Mouse (Mus musculus) layer of hippocampus, adult 2 months (tissue): ENCODE results near the gene C2cd5. TPM values are rescaled to one million over a fixed set of nuclear protein-coding genes. Genes with fewer than 3 reads are reported as not detected.

Source experiments
- DNase-seq, 2 experiments: peaks; one replicate each; pipeline ENCODE4 v3.0.0; 2022; ENCODE audit warnings: low spot score in 2 of 2
- H3K27ac ChIP-seq: fragments of 200-600 bp; 2 replicates; pipeline ENCODE4 v1.8.1; 2022
- H3K4me3 ChIP-seq: fragments of 200-600 bp; 2 replicates; pipeline ENCODE4 v1.8.1; 2022; ENCODE audit warnings: mild to moderate bottlenecking
- CTCF ChIP-seq: fragments of 200-600 bp; conservative IDR thresholded peaks from 2 replicates; pipeline ENCODE4 v1.8.1; 2022; ENCODE audit warnings: antibody characterized with exemption, mild to moderate bottlenecking, moderate library complexity
- total RNA-seq, 2 experiments: library from RNA; stranded (reverse); gene quantifications; 2 replicates each; pipeline ENCODE4 v1.2.3; 2021

The C2cd5 gene
- total RNA-seq, 2 experiments from 2014 or later: 106 to 108 TPM

DNA sequence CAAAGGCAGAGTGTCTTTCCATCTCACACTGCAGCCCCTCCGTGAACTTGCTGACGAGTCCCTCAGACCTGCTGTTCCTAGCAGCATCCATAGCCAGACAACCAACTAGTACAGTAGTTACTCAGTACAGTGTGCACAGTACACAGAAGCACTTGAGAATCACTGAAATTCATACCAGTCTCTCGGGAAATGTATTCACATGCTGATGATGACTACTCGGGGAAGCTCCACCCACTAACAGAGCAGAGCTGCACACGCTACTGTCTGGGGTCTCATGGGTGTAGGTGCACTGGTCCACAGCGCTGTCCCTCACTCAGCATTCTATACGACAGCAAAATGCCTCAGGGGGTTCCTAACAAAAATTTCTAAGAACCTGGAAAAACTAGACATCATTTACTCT lies 19.2 kb downstream of the C2cd5 start:
- Histone ChIP-seq H3K4me3 (no peak overlapping the region), H3K27ac (no peak overlapping the region)
- no peak for TF ChIP-seq CTCF
- no peak for DNase-seq

DNA sequence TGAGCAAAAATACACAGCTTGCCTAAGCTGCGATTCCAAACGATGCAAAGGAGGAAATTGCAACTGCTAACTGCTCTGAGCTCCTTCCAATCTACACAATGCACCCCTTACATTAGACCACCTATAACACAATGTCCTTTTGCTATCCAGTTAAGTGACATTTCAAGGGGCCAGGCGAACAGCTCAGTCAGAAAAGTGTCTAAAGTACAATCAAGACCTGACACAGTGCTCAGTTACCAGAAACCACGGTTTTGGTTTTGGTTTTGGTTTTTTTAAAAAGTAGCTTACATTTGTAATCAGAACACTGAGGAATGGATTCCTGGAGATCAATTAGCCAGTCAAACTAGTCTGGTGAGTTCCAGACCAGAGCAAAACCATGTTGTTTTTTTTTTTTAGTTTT lies 20.8 kb downstream of the C2cd5 start:
- no peak for DNase-seq
- TF ChIP-seq CTCF: no peak
- Histone ChIP-seq H3K4me3 (no peak overlapping the region), H3K27ac (no peak overlapping the region)

DNA sequence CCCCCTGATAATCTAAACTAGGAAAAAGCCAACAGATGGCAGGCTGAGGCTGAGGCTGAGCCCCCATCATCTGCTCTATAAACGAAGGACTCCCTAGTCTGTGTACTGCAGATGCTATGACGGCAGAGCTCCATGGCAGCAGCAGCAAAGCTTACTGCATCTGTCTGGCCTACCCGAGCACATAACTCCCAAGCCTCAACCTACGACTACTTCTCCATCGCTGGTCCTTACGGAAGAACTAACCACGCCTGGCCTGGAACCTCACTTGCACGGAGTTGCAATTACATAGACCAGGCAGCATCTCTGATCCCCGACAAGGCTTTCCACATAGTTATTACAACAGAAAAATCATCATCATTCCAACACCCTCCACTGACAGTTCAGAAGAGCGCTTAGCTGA lies 23.5 kb downstream of the C2cd5 start:
- Histone ChIP-seq H3K4me3 (no peak overlapping the region), H3K27ac (no peak overlapping the region)
- DNase-seq: no peak
- no peak for TF ChIP-seq CTCF

DNA sequence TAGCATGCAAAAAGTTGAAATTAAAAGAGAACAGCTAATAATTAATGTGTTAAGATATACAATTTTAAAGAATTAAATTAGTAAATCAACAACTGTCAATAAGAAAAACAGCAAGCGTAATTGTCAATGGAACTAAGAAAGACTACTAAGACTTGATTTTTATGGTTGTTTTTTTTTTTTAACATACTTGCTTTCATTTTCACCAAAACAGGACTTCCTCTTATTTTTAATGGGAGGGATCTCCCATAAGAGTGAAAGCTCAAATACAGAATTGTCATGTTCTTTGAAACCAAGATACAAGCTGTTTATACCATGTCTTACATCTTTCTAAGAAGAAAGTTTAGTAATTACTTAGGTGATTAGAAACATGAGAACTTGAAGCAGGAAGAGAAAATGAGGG lies 26.0 kb downstream of the C2cd5 start:
- no peak for DNase-seq
- no peak overlapping the region for H3K27ac ChIP-seq
- no peak overlapping the region for H3K4me3 ChIP-seq
- no peak for TF ChIP-seq CTCF

DNA sequence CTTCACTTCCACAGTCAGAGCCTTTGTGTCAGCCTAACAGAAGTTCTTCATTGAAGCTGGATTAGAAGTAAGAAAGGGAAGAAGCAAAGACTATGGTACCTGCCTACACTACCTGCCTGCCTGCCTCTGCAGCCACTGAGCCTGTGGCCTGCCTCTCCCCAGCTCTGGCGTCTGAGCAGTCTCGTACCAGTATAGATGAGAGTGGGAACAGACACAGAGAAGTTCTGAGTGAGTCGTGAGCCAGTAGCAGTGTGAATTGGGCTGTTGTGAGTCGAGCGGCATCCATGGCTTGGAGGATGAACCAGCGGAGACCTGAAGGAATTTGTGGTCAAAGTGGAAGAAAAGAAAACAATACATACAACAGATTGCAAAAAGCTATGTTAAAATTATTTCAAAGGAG lies 26.5 kb downstream of the C2cd5 start:
- Histone ChIP-seq H3K27ac (no peak overlapping the region), H3K4me3 (no peak overlapping the region)
- DNase-seq: no peak
- no peak for TF ChIP-seq CTCF

DNA sequence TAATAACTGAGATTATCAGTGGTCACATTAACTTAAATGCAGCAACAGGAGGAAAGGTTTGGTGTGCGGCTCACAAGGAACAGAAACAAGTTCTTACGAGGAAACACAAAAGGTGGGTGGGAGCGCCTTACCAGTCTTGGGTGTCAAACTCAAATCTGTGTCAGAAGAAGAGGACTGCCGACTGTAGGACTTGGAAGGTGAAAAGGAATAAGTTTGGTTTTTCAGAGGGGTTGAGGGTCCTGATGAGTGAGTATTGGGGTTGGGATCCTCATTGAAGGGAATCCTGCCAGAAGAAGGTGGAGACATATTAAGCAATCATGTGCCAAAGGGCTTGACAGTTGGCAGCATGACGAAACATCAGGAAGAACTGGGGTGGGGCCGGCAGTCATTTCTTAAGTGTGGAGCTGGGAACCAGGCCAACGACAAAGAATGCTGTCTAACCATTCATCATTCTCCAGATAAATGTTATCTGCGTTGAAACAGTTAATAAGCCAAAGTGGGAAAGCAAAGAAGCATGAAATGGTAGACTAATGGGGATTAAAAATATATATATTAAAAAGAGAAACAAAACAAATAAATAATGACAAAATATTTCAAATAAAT lies 27.4 kb downstream of the C2cd5 start:
- DNase-seq: no peak
- no peak for TF ChIP-seq CTCF
- H3K4me3 ChIP-seq: no peak overlapping the region
- no peak overlapping the region for H3K27ac ChIP-seq

DNA sequence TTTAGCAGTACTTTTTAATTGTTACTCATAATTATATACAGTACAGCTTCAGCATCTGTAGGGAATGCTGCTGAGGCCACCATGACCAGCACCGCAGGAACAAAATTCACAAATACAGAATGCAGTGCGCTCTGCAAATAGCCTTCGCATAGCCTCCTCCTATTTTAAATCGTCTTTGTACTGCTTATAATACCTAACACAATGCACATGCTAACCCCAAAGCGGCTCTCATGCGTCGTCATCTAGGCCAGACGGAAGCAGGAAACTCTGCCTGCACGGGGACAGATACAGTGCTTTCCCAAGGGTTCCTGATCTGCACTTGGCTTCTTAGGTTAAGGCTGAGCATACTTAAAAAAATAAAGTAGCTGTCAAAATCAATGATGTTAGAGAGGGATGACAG lies 29.2 kb downstream of the C2cd5 start:
- Histone ChIP-seq H3K4me3 (no peak overlapping the region), H3K27ac (no peak overlapping the region)
- no peak for DNase-seq
- TF ChIP-seq CTCF: no peak

DNA sequence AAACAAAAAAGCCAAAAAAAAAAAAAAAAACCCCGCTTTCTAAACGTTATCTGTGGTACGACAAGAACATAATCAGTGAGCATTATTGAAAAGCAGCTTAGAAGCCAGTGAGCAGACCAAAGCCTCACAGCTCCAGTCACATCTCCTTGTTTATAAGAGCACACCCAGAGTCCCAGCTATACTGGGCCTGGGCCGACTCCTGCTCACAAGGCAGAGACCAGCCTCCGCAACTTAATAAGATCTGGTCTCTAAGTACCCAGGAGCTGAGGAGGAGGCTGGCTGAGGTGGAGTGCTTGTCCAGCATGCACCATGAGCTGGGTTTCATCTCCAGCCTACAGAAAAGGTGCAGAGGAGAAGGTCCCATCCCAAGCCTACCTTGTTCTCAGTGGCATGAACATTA lies 29.9 kb downstream of the C2cd5 start:
- no peak for TF ChIP-seq CTCF
- H3K4me3 ChIP-seq: no peak overlapping the region
- no peak for DNase-seq
- H3K27ac ChIP-seq: no peak overlapping the region

DNA sequence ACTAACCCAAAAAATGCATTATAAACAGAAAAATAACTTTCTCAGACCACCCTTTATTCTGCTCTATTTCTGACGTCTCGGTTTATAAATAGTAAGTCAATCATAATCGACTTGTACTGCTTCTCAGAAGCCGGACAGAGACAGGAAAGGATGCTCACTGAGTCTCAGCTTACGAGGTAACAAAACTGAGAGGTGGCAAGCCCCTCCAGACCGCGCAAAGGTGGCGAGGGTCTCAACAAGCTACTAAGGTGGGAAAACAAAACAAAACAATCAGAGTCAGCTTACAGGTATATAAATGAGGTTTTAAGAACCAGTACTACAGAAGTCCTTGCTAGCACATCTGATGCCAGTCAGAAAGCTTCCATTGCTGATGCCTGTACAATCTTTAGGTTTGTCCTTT lies 30.3 kb downstream of the C2cd5 start:
- H3K27ac ChIP-seq: no peak overlapping the region
- no peak for DNase-seq
- TF ChIP-seq CTCF: no peak
- H3K4me3 ChIP-seq: no peak overlapping the region

DNA sequence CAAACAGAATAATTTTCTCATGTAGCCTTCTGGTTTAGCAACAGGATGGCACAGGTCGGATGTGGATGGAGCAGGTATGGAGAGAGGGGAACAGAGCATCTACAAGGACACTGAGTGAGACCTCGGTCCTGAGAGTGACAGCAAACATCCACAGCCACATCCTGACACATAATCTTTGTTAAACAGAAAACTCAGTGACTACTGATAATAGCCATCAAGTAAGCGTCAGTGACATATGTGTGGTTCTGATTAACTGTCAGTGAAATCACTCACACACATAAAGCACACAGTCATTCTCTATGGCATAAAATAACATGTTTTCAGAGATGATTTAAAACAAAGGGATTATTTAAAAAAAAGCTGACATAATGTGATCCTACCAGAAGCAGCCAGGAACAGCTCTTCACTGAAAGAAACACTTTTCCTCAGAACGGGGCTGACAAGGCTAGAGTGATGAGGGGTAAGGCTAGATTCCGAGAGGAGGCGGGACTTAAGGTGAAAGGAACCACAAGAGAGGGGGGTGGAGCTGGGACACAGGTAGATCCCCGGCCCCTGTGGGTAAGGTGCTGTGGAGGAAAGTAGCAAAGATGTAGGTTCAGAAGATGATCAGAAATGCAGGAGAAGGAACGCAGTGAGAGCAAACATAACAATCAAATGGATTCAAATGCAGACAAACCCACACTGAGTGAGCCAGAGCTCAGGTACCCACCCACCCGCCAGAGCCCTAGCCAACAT lies 31.6 kb downstream of the C2cd5 start:
- H3K27ac ChIP-seq: no peak overlapping the region
- no peak overlapping the region for H3K4me3 ChIP-seq
- no peak for TF ChIP-seq CTCF
- no peak for DNase-seq

DNA sequence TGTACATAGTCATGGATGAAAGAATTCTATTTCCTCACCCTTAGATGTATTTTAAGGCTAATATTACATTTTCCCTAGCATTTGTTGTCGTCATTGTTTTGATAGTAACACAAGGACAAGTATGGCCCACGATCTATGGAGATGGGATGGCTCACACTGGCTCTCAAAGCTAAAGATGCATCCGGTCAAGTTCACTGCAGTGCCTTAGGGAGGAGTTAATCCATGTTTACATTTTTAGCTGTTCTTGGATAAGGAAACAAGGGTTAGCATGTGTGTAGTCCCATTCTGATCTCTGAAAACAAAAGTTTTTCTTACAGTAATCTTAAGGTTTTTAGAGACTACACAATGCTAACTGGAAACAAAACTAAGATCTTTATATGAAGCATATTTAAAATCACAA lies 32.3 kb downstream of the C2cd5 start:
- no peak for TF ChIP-seq CTCF
- no peak for DNase-seq
- Histone ChIP-seq H3K27ac (no peak overlapping the region), H3K4me3 (no peak overlapping the region)

DNA sequence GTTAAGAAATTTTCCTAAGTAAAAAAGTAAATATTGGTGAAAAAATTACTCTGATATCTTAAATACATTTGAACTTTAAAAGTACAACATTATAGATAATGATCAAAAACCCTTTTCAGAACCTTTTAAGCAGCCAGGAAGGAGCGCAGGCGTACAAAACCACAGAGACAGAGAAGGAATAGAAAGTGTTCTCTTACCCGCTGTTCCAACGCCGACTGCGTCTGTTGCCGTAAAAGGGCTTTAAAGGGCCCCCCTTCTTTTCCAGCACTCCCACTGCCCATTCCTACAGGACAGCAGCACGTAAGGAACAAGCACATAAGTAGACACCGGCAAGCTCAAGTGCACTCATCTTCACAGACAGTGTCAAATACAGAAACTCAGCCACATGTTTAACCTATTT lies 33.1 kb downstream of the C2cd5 start:
- no peak overlapping the region for H3K27ac ChIP-seq
- H3K4me3 ChIP-seq: no peak overlapping the region
- no peak for DNase-seq
- TF ChIP-seq CTCF: no peak

DNA sequence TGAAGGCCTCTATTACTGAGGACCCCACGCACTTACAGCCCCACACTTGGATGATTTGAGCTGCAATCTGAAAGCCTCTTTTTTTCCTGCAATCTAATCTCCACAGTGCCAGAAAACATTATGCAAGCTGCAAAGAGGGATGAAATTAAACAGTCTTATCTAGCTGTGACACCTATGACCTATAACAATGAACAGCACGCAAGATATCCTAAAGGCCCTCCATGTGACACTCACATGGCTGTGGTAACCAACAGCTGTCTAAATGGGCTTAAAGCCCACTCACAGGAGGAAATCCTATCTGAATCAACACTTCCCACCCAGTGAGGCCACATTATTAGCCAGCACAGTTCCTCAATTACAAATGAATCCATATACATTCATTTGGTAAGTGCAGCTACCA lies 35.9 kb downstream of the C2cd5 start:
- Histone ChIP-seq H3K4me3 (no peak overlapping the region), H3K27ac (no peak overlapping the region)
- DNase-seq: no peak
- TF ChIP-seq CTCF: no peak

DNA sequence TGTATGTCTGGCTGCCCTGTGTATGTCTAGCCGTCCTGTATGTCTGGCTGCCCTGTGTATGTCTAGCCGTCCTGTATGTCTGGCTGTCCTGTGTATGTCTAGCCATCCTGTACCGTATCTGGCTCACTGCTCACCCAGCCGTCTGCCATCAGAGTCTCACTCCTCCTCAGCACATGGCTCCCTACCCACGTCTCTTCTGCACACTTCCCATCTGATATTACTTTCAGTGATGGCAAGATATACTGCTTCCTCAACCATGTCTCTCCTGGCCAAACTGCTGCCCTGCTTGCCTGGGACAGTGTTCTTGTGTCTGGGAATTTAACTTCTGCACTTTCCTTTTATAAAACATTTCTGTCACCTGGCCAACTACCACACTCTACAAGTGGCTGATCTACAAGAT lies 42.3 kb downstream of the C2cd5 start:
- Histone ChIP-seq H3K4me3 (no peak overlapping the region), H3K27ac (no peak overlapping the region)
- DNase-seq: peak; percentile 68 to 72
- no peak for TF ChIP-seq CTCF
